Mouse (Mus musculus): ENCODE data around the gene Ndufc2. TPM values are rescaled to one million over a fixed set of nuclear protein-coding genes. Genes with fewer than 3 reads are reported as not detected.

The Ndufc2 gene
- 233 and 286 TPM in 2 replicates for total RNA-seq (2012; rRNA removed)

GRCm38 (mm10) chr7:97399960-97400715, at the start of gene Ndufc2:
TSS of gene Ndufc2 (plus strand) at chr7:97400003.
- in situ Hi-C loops (cut with MboI; ENCODE audit: low sequenced_read_pairs in 2 of 2, unreplicated experiment in 2 of 2), result no loop called here
- no peak within 1 kb of the TSS for H3K27ac ChIP-seq (ENCODE audit: insufficient read depth, low read depth, low read length, poor library complexity, severe bottlenecking)
- DNase-seq (ENCODE audit: low read depth, low spot score), result peak; percentile 64
- H3K9ac ChIP-seq (ENCODE audit: insufficient read depth, low read depth, low read length, poor library complexity, severe bottlenecking), result peak within 1 kb of the TSS; percentile 78
- no peaks in the 10 kb centered on the region for H3K36me3 ChIP-seq (ENCODE audit: control insufficient read depth, insufficient read depth, low read length, poor library complexity, severe bottlenecking)
- peak within 1 kb of the TSS; percentile 73 to 86 for H3K4me3 ChIP-seq (ENCODE audit: insufficient read depth in 1 of 2, low read depth in 1 of 2, low read length in 2 of 2, poor library complexity in 1 of 2, severe bottlenecking in 1 of 2)
- TF ChIP-seq HCFC1 (IDR thresholded peaks at IDR 0.05; ENCODE audit: borderline replicate concordance, insufficient read depth, low read length) (peak; percentile 66; the same call in 1 of the 2 replicates), MAFK (IDR thresholded peaks at IDR 0.05; ENCODE audit: insufficient read depth, low read depth, low read length) (no peak), ZNF384 (IDR thresholded peaks at IDR 0.05; ENCODE audit: low read depth, low read length) (no peak)
- H3K4me1 ChIP-seq (ENCODE audit: control insufficient read depth in 2 of 2, insufficient read depth in 2 of 2, low read length in 2 of 2, poor library complexity in 1 of 2), result peaks cover 0 to 9% of the 10 kb centered on the region in 2 experiments; a peak in 2 of 4 replicates
- H3K9me3 ChIP-seq (ENCODE audit: control insufficient read depth, insufficient read depth, low read depth, low read length), result no peaks in the 10 kb centered on the region

GRCm38 (mm10) chr7:97350891-97351290, 48.9 kb upstream of the Ndufc2 start:
- Histone ChIP-seq H3K4me1 (ENCODE audit: control insufficient read depth in 2 of 2, insufficient read depth in 2 of 2, low read length in 2 of 2, poor library complexity in 1 of 2) (peaks cover 0 to 8% of the 10 kb centered on the region in 2 experiments; a peak in 1 of 4 replicates), H3K36me3 (ENCODE audit: control insufficient read depth, insufficient read depth, low read length, poor library complexity, severe bottlenecking) (no peaks in the 10 kb centered on the region), H3K9me3 (ENCODE audit: control insufficient read depth, insufficient read depth, low read depth, low read length) (no peaks in the 10 kb centered on the region), H3K4me3 (ENCODE audit: insufficient read depth in 1 of 2, low read depth in 1 of 2, low read length in 2 of 2, poor library complexity in 1 of 2, severe bottlenecking in 1 of 2) (peak overlapping the region in 1 of 2 experiments; percentile 41; a peak in 1 of 4 replicates), H3K27ac (ENCODE audit: insufficient read depth, low read depth, low read length, poor library complexity, severe bottlenecking) (no peak overlapping the region), H3K9ac (ENCODE audit: insufficient read depth, low read depth, low read length, poor library complexity, severe bottlenecking) (no peak overlapping the region)
- in situ Hi-C loops (cut with MboI; ENCODE audit: low sequenced_read_pairs in 2 of 2, unreplicated experiment in 2 of 2), result no loop called here
- no peak for TF ChIP-seq ZNF384 (IDR thresholded peaks at IDR 0.05; ENCODE audit: low read depth, low read length)
- TF ChIP-seq MAFK (IDR thresholded peaks at IDR 0.05; ENCODE audit: insufficient read depth, low read depth, low read length), result no peak
- TF ChIP-seq HCFC1 (IDR thresholded peaks at IDR 0.05; ENCODE audit: borderline replicate concordance, insufficient read depth, low read length), result no peak
- no peak for TF ChIP-seq CHD2 (IDR thresholded peaks at IDR 0.05; ENCODE audit: low read depth, low read length)
- TF ChIP-seq ZC3H11A (IDR thresholded peaks at IDR 0.05; ENCODE audit: borderline replicate concordance, low read depth, low read length), result no peak
- DNase-seq (ENCODE audit: low read depth, low spot score), result no peak

- DNase-seq (ENCODE audit: low read depth, low spot score), result no peak
- in situ Hi-C loops (cut with MboI; ENCODE audit: low sequenced_read_pairs in 2 of 2, unreplicated experiment in 2 of 2), result no loop called here
- H3K9me3 ChIP-seq (ENCODE audit: control insufficient read depth, insufficient read depth, low read depth, low read length), result no peaks in the 10 kb centered on the region
- TF ChIP-seq CHD2 (IDR thresholded peaks at IDR 0.05; ENCODE audit: low read depth, low read length), result no peak
- TF ChIP-seq MAFK (IDR thresholded peaks at IDR 0.05; ENCODE audit: insufficient read depth, low read depth, low read length), result no peak
- TF ChIP-seq HCFC1 (IDR thresholded peaks at IDR 0.05; ENCODE audit: borderline replicate concordance, insufficient read depth, low read length), result no peak
- TF ChIP-seq ZC3H11A (IDR thresholded peaks at IDR 0.05; ENCODE audit: borderline replicate concordance, low read depth, low read length), result no peak
- TF ChIP-seq ZNF384 (IDR thresholded peaks at IDR 0.05; ENCODE audit: low read depth, low read length), result no peak
- H3K9ac ChIP-seq (ENCODE audit: insufficient read depth, low read depth, low read length, poor library complexity, severe bottlenecking), result no peak overlapping the region
- H3K36me3 ChIP-seq (ENCODE audit: control insufficient read depth, insufficient read depth, low read length, poor library complexity, severe bottlenecking), result no peaks in the 10 kb centered on the region
- H3K4me3 ChIP-seq (ENCODE audit: insufficient read depth in 1 of 2, low read depth in 1 of 2, low read length in 2 of 2, poor library complexity in 1 of 2, severe bottlenecking in 1 of 2), result no peak overlapping the region
- H3K4me1 ChIP-seq (ENCODE audit: control insufficient read depth in 2 of 2, insufficient read depth in 2 of 2, low read length in 2 of 2, poor library complexity in 1 of 2), result peaks cover 0 to 8% of the 10 kb centered on the region in 2 experiments; a peak in 1 of 4 replicates
- H3K27ac ChIP-seq (ENCODE audit: insufficient read depth, low read depth, low read length, poor library complexity, severe bottlenecking), result no peak overlapping the region
Measured at GRCm38 (mm10) chr7:97351792-97352513, 47.9 kb upstream of the Ndufc2 start.

- TF ChIP-seq MAFK (IDR thresholded peaks at IDR 0.05; ENCODE audit: insufficient read depth, low read depth, low read length) (no peak), HCFC1 (IDR thresholded peaks at IDR 0.05; ENCODE audit: borderline replicate concordance, insufficient read depth, low read length) (no peak), ZC3H11A (IDR thresholded peaks at IDR 0.05; ENCODE audit: borderline replicate concordance, low read depth, low read length) (no peak), ZNF384 (IDR thresholded peaks at IDR 0.05; ENCODE audit: low read depth, low read length) (no peak), CHD2 (IDR thresholded peaks at IDR 0.05; ENCODE audit: low read depth, low read length) (no peak)
- H3K9ac ChIP-seq (ENCODE audit: insufficient read depth, low read depth, low read length, poor library complexity, severe bottlenecking), result no peak overlapping the region
- H3K9me3 ChIP-seq (ENCODE audit: control insufficient read depth, insufficient read depth, low read depth, low read length), result no peaks in the 10 kb centered on the region
- H3K27ac ChIP-seq (ENCODE audit: insufficient read depth, low read depth, low read length, poor library complexity, severe bottlenecking), result no peak overlapping the region
- no peak overlapping the region for H3K4me3 ChIP-seq (ENCODE audit: insufficient read depth in 1 of 2, low read depth in 1 of 2, low read length in 2 of 2, poor library complexity in 1 of 2, severe bottlenecking in 1 of 2)
- in situ Hi-C loops (cut with MboI; ENCODE audit: low sequenced_read_pairs in 2 of 2, unreplicated experiment in 2 of 2), result no loop called here
- H3K4me1 ChIP-seq (ENCODE audit: control insufficient read depth in 2 of 2, insufficient read depth in 2 of 2, low read length in 2 of 2, poor library complexity in 1 of 2), result peaks cover 0 to 6% of the 10 kb centered on the region in 2 experiments; a peak in 1 of 4 replicates
- H3K36me3 ChIP-seq (ENCODE audit: control insufficient read depth, insufficient read depth, low read length, poor library complexity, severe bottlenecking), result no peaks in the 10 kb centered on the region
- no peak for DNase-seq (ENCODE audit: low read depth, low spot score)
Measured at GRCm38 (mm10) chr7:97353356-97353755, 46.4 kb upstream of the Ndufc2 start.
